Mouse (Mus musculus): Measurements from ENCODE around the gene Anks1b. TPM values are rescaled to one million over a fixed set of nuclear protein-coding genes. Genes with fewer than 3 reads are reported as not detected.

Anks1b gene
- total and polyA plus RNA-seq, 2 experiments from 2014 or later, result 105 to 342 TPM

- 34% methylated on average over 4 of the region's 4 CpGs for WGBS
- peak; percentile 70 for TF ChIP-seq CTCF (IDR thresholded peaks at IDR 0.05)
- Histone ChIP-seq H3K27ac (ENCODE audit: low read depth, low read length) (no peak overlapping the region), H3K27me3 (ENCODE audit: insufficient read depth, low read length) (no peaks in the 10 kb centered on the region), H3K9me3 (ENCODE audit: low read length) (no peaks in the 10 kb centered on the region), H3K4me1 (ENCODE audit: insufficient read depth, low read length) (no peaks in the 10 kb centered on the region), H3K9ac (replicated peaks; ENCODE audit: low read length, poor library complexity, severe bottlenecking) (no peak overlapping the region), H3K4me2 (ENCODE audit: low read depth, low read length, poor library complexity, severe bottlenecking) (no peak overlapping the region), H3K4me3 (ENCODE audit: low read depth, low read length) (no peak overlapping the region), H3K36me3 (ENCODE audit: insufficient read depth, low read length) (no peaks in the 10 kb centered on the region)
- ATAC-seq (ENCODE audit: low FRiP score) (no peak), DNase-seq (ENCODE audit: low spot score) (peak; percentile 45)
Observed at GRCm38 (mm10) chr10:90373469-90373868, 500.2 kb downstream of the Anks1b start.

- no peak for TF ChIP-seq CTCF (IDR thresholded peaks at IDR 0.05)
- DNase-seq (ENCODE audit: low spot score), result no peak
- Histone ChIP-seq H3K27ac (ENCODE audit: low read depth, low read length) (no peak overlapping the region), H3K4me3 (ENCODE audit: low read depth, low read length) (no peak overlapping the region), H3K36me3 (ENCODE audit: insufficient read depth, low read length) (no peaks in the 10 kb centered on the region), H3K9me3 (ENCODE audit: low read length) (no peaks in the 10 kb centered on the region), H3K4me2 (ENCODE audit: low read depth, low read length, poor library complexity, severe bottlenecking) (no peak overlapping the region), H3K9ac (replicated peaks; ENCODE audit: low read length, poor library complexity, severe bottlenecking) (no peak overlapping the region), H3K4me1 (ENCODE audit: insufficient read depth, low read length) (no peaks in the 10 kb centered on the region), H3K27me3 (ENCODE audit: insufficient read depth, low read length) (no peaks in the 10 kb centered on the region)
- no peak for ATAC-seq (ENCODE audit: low FRiP score)
- WGBS, result 83% methylated on average over 1 of the region's 1 CpGs
Observed at GRCm38 (mm10) chr10:90376605-90377004, 503.3 kb downstream of the Anks1b start.

- H3K9me3 ChIP-seq (ENCODE audit: low read length), result no peaks in the 10 kb centered on the region
- H3K27ac ChIP-seq (ENCODE audit: low read depth, low read length), result no peak overlapping the region
- WGBS, result 78% methylated on average over 1 of the region's 1 CpGs
- H3K4me2 ChIP-seq (ENCODE audit: low read depth, low read length, poor library complexity, severe bottlenecking), result no peak overlapping the region
- no peak overlapping the region for H3K4me3 ChIP-seq (ENCODE audit: low read depth, low read length)
- H3K4me1 ChIP-seq (ENCODE audit: insufficient read depth, low read length), result no peaks in the 10 kb centered on the region
- H3K36me3 ChIP-seq (ENCODE audit: insufficient read depth, low read length), result no peaks in the 10 kb centered on the region
- no peak overlapping the region for H3K9ac ChIP-seq (replicated peaks; ENCODE audit: low read length, poor library complexity, severe bottlenecking)
- no peaks in the 10 kb centered on the region for H3K27me3 ChIP-seq (ENCODE audit: insufficient read depth, low read length)
- no peak for TF ChIP-seq CTCF (IDR thresholded peaks at IDR 0.05)
- DNase-seq (ENCODE audit: low spot score), result no peak
- no peak for ATAC-seq (ENCODE audit: low FRiP score)
Observed at GRCm38 (mm10) chr10:90380062-90380461, 506.8 kb downstream of the Anks1b start.

- Histone ChIP-seq H3K27me3 (ENCODE audit: insufficient read depth, low read length) (no peaks in the 10 kb centered on the region), H3K9ac (replicated peaks; ENCODE audit: low read length, poor library complexity, severe bottlenecking) (no peak overlapping the region), H3K4me3 (ENCODE audit: low read depth, low read length) (no peak overlapping the region), H3K9me3 (ENCODE audit: low read length) (no peaks in the 10 kb centered on the region), H3K27ac (ENCODE audit: low read depth, low read length) (no peak overlapping the region), H3K36me3 (ENCODE audit: insufficient read depth, low read length) (no peaks in the 10 kb centered on the region), H3K4me2 (ENCODE audit: low read depth, low read length, poor library complexity, severe bottlenecking) (no peak overlapping the region), H3K4me1 (ENCODE audit: insufficient read depth, low read length) (no peaks in the 10 kb centered on the region)
- 45% methylated on average over 8 of the region's 8 CpGs for WGBS
- peak; percentile 58; the same call in 1 of the 2 replicates for ATAC-seq (ENCODE audit: low FRiP score)
- peak; percentile 21 for DNase-seq (ENCODE audit: low spot score)
- no peak for TF ChIP-seq CTCF (IDR thresholded peaks at IDR 0.05)
Observed at GRCm38 (mm10) chr10:90380704-90381339, 507.5 kb downstream of the Anks1b start.

GRCm38 (mm10) chr10:90400382-90400781, 527.1 kb downstream of the Anks1b start:
- no peaks in the 10 kb centered on the region for H3K9me3 ChIP-seq (ENCODE audit: low read length)
- no peak for TF ChIP-seq CTCF (IDR thresholded peaks at IDR 0.05)
- no peak overlapping the region for H3K27ac ChIP-seq (ENCODE audit: low read depth, low read length)
- H3K4me2 ChIP-seq (ENCODE audit: low read depth, low read length, poor library complexity, severe bottlenecking), result no peak overlapping the region
- H3K4me3 ChIP-seq (ENCODE audit: low read depth, low read length), result no peak overlapping the region
- 97% methylated on average over 4 of the region's 4 CpGs for WGBS
- ATAC-seq (ENCODE audit: low FRiP score), result no peak
- DNase-seq (ENCODE audit: low spot score), result no peak
- no peaks in the 10 kb centered on the region for H3K4me1 ChIP-seq (ENCODE audit: insufficient read depth, low read length)
- H3K36me3 ChIP-seq (ENCODE audit: insufficient read depth, low read length), result no peaks in the 10 kb centered on the region
- no peak overlapping the region for H3K9ac ChIP-seq (replicated peaks; ENCODE audit: low read length, poor library complexity, severe bottlenecking)
- H3K27me3 ChIP-seq (ENCODE audit: insufficient read depth, low read length), result no peaks in the 10 kb centered on the region

GRCm38 (mm10) chr10:90408484-90408883, 535.2 kb downstream of the Anks1b start:
- DNase-seq (ENCODE audit: low spot score), result no peak
- WGBS, result 91% methylated on average over 2 of the region's 2 CpGs
- ATAC-seq (ENCODE audit: low FRiP score), result no peak
- Histone ChIP-seq H3K9me3 (ENCODE audit: low read length) (no peaks in the 10 kb centered on the region), H3K27me3 (ENCODE audit: insufficient read depth, low read length) (no peaks in the 10 kb centered on the region), H3K27ac (ENCODE audit: low read depth, low read length) (no peak overlapping the region), H3K4me1 (ENCODE audit: insufficient read depth, low read length) (no peaks in the 10 kb centered on the region), H3K4me2 (ENCODE audit: low read depth, low read length, poor library complexity, severe bottlenecking) (no peak overlapping the region), H3K9ac (replicated peaks; ENCODE audit: low read length, poor library complexity, severe bottlenecking) (no peak overlapping the region), H3K4me3 (ENCODE audit: low read depth, low read length) (no peak overlapping the region), H3K36me3 (ENCODE audit: insufficient read depth, low read length) (no peaks in the 10 kb centered on the region)
- TF ChIP-seq CTCF (IDR thresholded peaks at IDR 0.05), result no peak

Data from midbrain, postnatal 0 days (tissue).